Mouse (Mus musculus) mouse embryonic stem cell (cell line): ENCODE measurements around the gene Rras.

Experiments
- in situ Hi-C, 2 experiments: fragments of 300-500 bp; cut with MboI; formaldehyde crosslinking; loops; 1 replicate in 1 of 2; 3 replicates in 1 of 2; pipeline ENCODE4 v1.14.3; 2019 to 2020; ENCODE audit warnings: low sequenced_read_pairs in 2 of 2, low pct_unique_long_range_greater_than_20kb in 1 of 2, mixed read lengths in 1 of 2; ENCODE audit not compliant: unreplicated experiment in 1 of 2

Gene Rras

GRCm38 (mm10) chr7:45017242-45018061 lies at the start of gene Rras:
Rras (plus strand) TSS chr7:45017961.
- in situ Hi-C loops: no loop called here

GRCm38 (mm10) chr7:44970231-44970691 lies 47.5 kb upstream of the Rras start:
- in situ Hi-C loops: no loop called here

GRCm38 (mm10) chr7:44971142-44971541 lies 46.6 kb upstream of the Rras start:
- in situ Hi-C loops: no loop called here

GRCm38 (mm10) chr7:44973415-44974130 lies 44.2 kb upstream of the Rras start:
- in situ Hi-C loops: no loop called here

GRCm38 (mm10) chr7:44974383-44975116 lies 43.2 kb upstream of the Rras start, which contains the start of gene Cpt1c:
Cpt1c (minus strand) TSS chr7:44974851.
- in situ Hi-C loops: no loop called here

- in situ Hi-C loops: no loop called here
Observed at GRCm38 (mm10) chr7:44975117-44975419, 42.7 kb upstream of the Rras start.

- in situ Hi-C loops: no loop called here
Observed at GRCm38 (mm10) chr7:44978300-44978699, 39.5 kb upstream of the Rras start.

GRCm38 (mm10) chr7:44981539-44981938 lies 36.2 kb upstream of the Rras start:
- in situ Hi-C loops: no loop called here

- in situ Hi-C loops: no loop called here
Observed at GRCm38 (mm10) chr7:44983085-44983484, 34.7 kb upstream of the Rras start.

- in situ Hi-C loops: no loop called here
Observed at GRCm38 (mm10) chr7:44983944-44984832, 33.6 kb upstream of the Rras start.

GRCm38 (mm10) chr7:44984833-44985164 lies 33.0 kb upstream of the Rras start:
- in situ Hi-C loops: no loop called here

- in situ Hi-C loops: no loop called here
Observed at GRCm38 (mm10) chr7:44985595-44986191, 32.1 kb upstream of the Rras start.

GRCm38 (mm10) chr7:44986192-44986878 lies 31.4 kb upstream of the Rras start, which contains the start of gene Prmt1:
Prmt1 (minus strand) TSS chr7:44986568.
- in situ Hi-C loops: no loop called here

- in situ Hi-C loops: no loop called here
Observed at GRCm38 (mm10) chr7:44986879-44987718, 30.7 kb upstream of the Rras start.

- in situ Hi-C loops: no loop called here
Observed at GRCm38 (mm10) chr7:44996672-44997071, 21.1 kb upstream of the Rras start.

- in situ Hi-C loops: no loop called here
Observed at GRCm38 (mm10) chr7:44997231-44997939, 20.4 kb upstream of the Rras start, which contains the start of gene Irf3. Irf3 (plus strand) TSS chr7:44997648.
